Comparison of ENCODE assay signal across 12 mouse cellular contexts in the genomic region with DNA sequence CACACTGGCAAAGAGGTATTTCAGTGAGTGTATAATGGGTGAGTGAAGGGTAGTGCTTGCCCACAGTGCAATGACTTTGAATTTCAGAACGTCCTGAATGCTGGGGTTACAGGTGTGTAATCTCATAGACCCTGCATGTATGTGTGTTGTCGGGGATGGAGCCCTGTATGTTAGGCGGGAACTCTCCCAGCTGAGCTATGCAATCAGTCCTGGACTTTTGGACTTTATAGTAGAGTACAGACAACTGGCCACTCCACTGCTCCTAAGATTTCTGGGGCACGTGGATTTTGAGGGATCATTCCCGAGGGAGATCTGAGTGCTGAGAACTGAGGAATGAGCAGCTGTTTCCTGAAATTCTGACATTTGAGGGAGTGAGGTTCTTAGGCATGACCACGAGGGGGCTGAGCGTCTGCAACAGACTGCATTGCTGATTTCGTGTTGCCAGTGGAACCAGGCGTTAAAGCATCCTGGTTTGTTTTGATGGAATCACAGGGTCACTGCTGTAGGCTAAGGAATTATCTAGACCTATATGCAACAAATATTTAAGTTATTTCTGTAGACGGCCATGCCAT. TPM values are rescaled to one million over a fixed set of nuclear protein-coding genes. Genes with fewer than 3 reads are reported as not detected.
DNase-seq lines count a peak whose midpoint lies in the region; ATAC-seq and TF ChIP-seq lines count a peak whose summit lies in the region.
"Had no signal": no experiment of that assay in that cellular context is flagged by ENCODE, and none has a peak within 500 bp of the region (broad histone marks: within the 10 kb centered on the region; RNA-seq: fewer than 3 reads in every experiment).

No protein-coding gene starts in this region.

- no peaks in the 10 kb centered on the region for H3K9me3 ChIP-seq in embryonic facial prominence, embryonic 14.5 days (ENCODE audit: control insufficient read depth, low read length)
- H3K9me3 ChIP-seq: embryonic facial prominence, embryonic 12.5 days; liver, embryonic 15.5 days had no signal

- no peaks in the 10 kb centered on the region; the same call in 1 of the 2 replicates for H3K4me1 ChIP-seq in cerebellum, adult 2 months (ENCODE audit: control insufficient read depth, insufficient read depth, low read length)
- H3K4me1 ChIP-seq in embryonic facial prominence, embryonic 14.5 days (ENCODE audit: control insufficient read depth, insufficient read depth, low read length) = peaks cover 8% of the 10 kb centered on the region; the same call in 1 of the 2 replicates
- H3K4me1 ChIP-seq: liver, embryonic 15.5 days had no signal

- no peaks in the 10 kb centered on the region for H3K27me3 ChIP-seq in cerebellum, adult 2 months (ENCODE audit: control insufficient read depth, insufficient read depth, low read length)
- H3K27me3 ChIP-seq in embryonic facial prominence, embryonic 14.5 days (replicated peaks; ENCODE audit: control insufficient read depth, insufficient read depth, low read length) = no peaks in the 10 kb centered on the region
- H3K27me3 ChIP-seq: embryonic facial prominence, embryonic 12.5 days; liver, embryonic 15.5 days had no signal

- H3K4me3 ChIP-seq in cerebellum, adult 2 months (replicated peaks; ENCODE audit: insufficient read depth, low read depth, low read length) = no peak overlapping the region
- no peak overlapping the region for H3K4me3 ChIP-seq in embryonic facial prominence, embryonic 14.5 days (ENCODE audit: low read depth, low read length)
- H3K4me3 ChIP-seq: embryonic facial prominence, embryonic 12.5 days; liver, embryonic 15.5 days had no signal

- H3K27ac ChIP-seq in cerebellum, adult 2 months (ENCODE audit: insufficient read depth, low read length) = no peak overlapping the region
- H3K27ac ChIP-seq in embryonic facial prominence, embryonic 14.5 days (replicated peaks; ENCODE audit: low read depth, low read length) = no peak overlapping the region
- H3K27ac ChIP-seq: embryonic facial prominence, embryonic 12.5 days; liver, embryonic 15.5 days had no signal

- 62% methylated on average over 10 of the region's 10 CpGs for WGBS in cerebellum, adult 2 months
- WGBS in embryonic facial prominence, embryonic 14.5 days = 43% methylated on average over 10 of the region's 10 CpGs

- intact Hi-C loops in left cerebral cortex, postnatal 25 days (cut with DNase I) = no loop called here

- 0 out of 2 replicates have a peak, but pooled peaks have one; percentile 12 for TF ChIP-seq CTCF in cerebellum, adult 2 months (IDR thresholded peaks at IDR 0.05; ENCODE audit: borderline replicate concordance, insufficient read depth, low read depth, low read length)

- H3K9ac ChIP-seq in embryonic facial prominence, embryonic 14.5 days (ENCODE audit: low read depth, low read length) = no peak overlapping the region
- H3K9ac ChIP-seq: embryonic facial prominence, embryonic 12.5 days; liver, embryonic 15.5 days had no signal

- no peak overlapping the region for H3K4me2 ChIP-seq in embryonic facial prominence, embryonic 14.5 days (ENCODE audit: low read depth, low read length)
- H3K4me2 ChIP-seq: embryonic facial prominence, embryonic 12.5 days; liver, embryonic 15.5 days had no signal

- ATAC-seq in embryonic facial prominence, embryonic 14.5 days (ENCODE audit: low read depth) = no peak
- ATAC-seq in erythroblast, adult 5-6 weeks (replicated peaks; ENCODE audit: low FRiP score, poor library complexity, severe bottlenecking) = no peak

- H3K36me3 ChIP-seq in embryonic facial prominence, embryonic 14.5 days (ENCODE audit: control insufficient read depth, insufficient read depth, low read length) = no peaks in the 10 kb centered on the region
- H3K36me3 ChIP-seq: embryonic facial prominence, embryonic 12.5 days; liver, embryonic 15.5 days had no signal

- DNase-seq in cerebellum, adult 2 months = no peak
- DNase-seq in cerebellum, adult 11-12 months = no peak
- DNase-seq in kidney, postnatal 4 days = peak; percentile 41 to 46
- DNase-seq in kidney, postnatal 14 days = no peak
- peak; percentile 17 for DNase-seq in 3T3-L1 (ENCODE audit: low read depth, low spot score)
- peak; percentile 53 for DNase-seq in embryonic facial prominence, embryonic 14.5 days (ENCODE audit: low spot score)
- no peak for DNase-seq in left cerebral cortex, postnatal 25 days (ENCODE audit: low spot score in 2 of 2)

- TF ChIP-seq POLR2A in cerebellum, adult 2 months (IDR thresholded peaks at IDR 0.05; ENCODE audit: borderline replicate concordance, insufficient read depth, low read length) = no peak

RNA-seq across cellular contexts. Expression of a gene that starts 1.6 kb away (rescaled TPM):
- polyA plus RNA-seq in cerebellum, adult 2 months (2012; rRNA removed) = 3.5 and 3.7 TPM in 2 replicates
- polyA plus RNA-seq in embryonic facial prominence, embryonic 14.5 days (2014; fragmentation: Nextera tagmentation; extraction: Ambion mirVana) = 14.3 and 16.2 TPM in 2 replicates
- total RNA-seq in erythroblast, adult 5-6 weeks (2015; ENCODE audit: low replicate concordance) = not detected in 2 replicates
- total RNA-seq in erythroblast, adult 5-6 weeks (2017; ENCODE audit: low replicate concordance) = 0.09 TPM in 1 of 2 replicates, not detected in the other
- total RNA-seq in left cerebral cortex, postnatal 25 days (2021) = 10 to 100 TPM; 43.5 to 48.5 TPM
- total RNA-seq: granulocyte monocyte progenitor cell, adult 5-6 weeks; neutrophil, adult 5-6 weeks had no signal

Comparison
In these comparisons a context has a peak if more than half of its experiments do, and no peak if none do; other contexts are left out.
1. DNase-seq: peak in kidney, postnatal 4 days (2 of 2), 3T3-L1 (single experiment) and embryonic facial prominence, embryonic 14.5 days (single experiment); none in cerebellum, adult 2 months (0 of 2), cerebellum, adult 11-12 months (single experiment), kidney, postnatal 14 days (single experiment) and left cerebral cortex, postnatal 25 days (0 of 2).
2. RNA of a gene that starts 1.6 kb away (total RNA-seq): 43.5 to 48.5 TPM in left cerebral cortex, postnatal 25 days; 0.09 TPM in erythroblast, adult 5-6 weeks; every median in the first group is over 10 times any median in the second.